Mouse (Mus musculus) stomach, postnatal 0 days (tissue): Measurements from ENCODE around the gene Chchd6. TPM values are rescaled to one million over a fixed set of nuclear protein-coding genes. Genes with fewer than 3 reads are reported as not detected.

ENCODE experiments used
- ATAC-seq: fragments of 200-750 bp; cut with Nextera tagmentation; 2 replicates; pipeline ENCODE4 v1.8.0; 2017; ENCODE audit not compliant: low FRiP score, low TSS enrichment
- DNase-seq: peaks from one replicate; pipeline ENCODE4 v3.0.0-alpha.2; 2016; ENCODE audit warnings: low spot score
- H3K27ac ChIP-seq: fragments of 300-500 bp; sonication (generic); replicated peaks from 2 replicates; pipeline ENCODE4 v1.5.1; 2014; ENCODE audit warnings: mild to moderate bottlenecking, control low read depth
- H3K27me3 ChIP-seq: fragments of 300-500 bp; sonication (generic); 2 replicates; pipeline ENCODE4 v1.6.1; 2014; ENCODE audit warnings: low read length; ENCODE audit not compliant: control insufficient read depth, insufficient read depth
- H3K36me3 ChIP-seq: fragments of 300-500 bp; sonication (generic); 2 replicates; pipeline ENCODE4 v1.6.1; 2014; ENCODE audit warnings: low read length, mixed read lengths; ENCODE audit not compliant: control insufficient read depth, insufficient read depth
- H3K4me1 ChIP-seq: fragments of 300-500 bp; sonication (generic); replicated peaks from 2 replicates; pipeline ENCODE4 v1.6.1; 2014; ENCODE audit warnings: antibody characterized with exemption; ENCODE audit not compliant: control insufficient read depth, insufficient read depth
- H3K4me2 ChIP-seq: fragments of 300-500 bp; sonication (generic); replicated peaks from 2 replicates; pipeline ENCODE4 v1.6.1; 2014; ENCODE audit warnings: low read depth, mild to moderate bottlenecking, control low read depth, moderate library complexity
- H3K4me3 ChIP-seq: fragments of 300-500 bp; sonication (generic); 2 replicates; pipeline ENCODE4 v1.5.1; 2014; ENCODE audit warnings: low read depth, low read length, control low read depth
- H3K9ac ChIP-seq: fragments of 300-500 bp; sonication (generic); 2 replicates; pipeline ENCODE4 v1.6.1; 2014; ENCODE audit warnings: mild to moderate bottlenecking, low read length, control low read depth, mixed read lengths
- H3K9me3 ChIP-seq: fragments of 300-500 bp; sonication (generic); 2 replicates; pipeline ENCODE4 v1.6.1; 2016; ENCODE audit warnings: low read length; ENCODE audit not compliant: control insufficient read depth
- CTCF ChIP-seq: IDR thresholded peaks from 2 replicates; pipeline ENCODE4 v1.5.1; 2016; ENCODE audit warnings: antibody characterized with exemption, low read depth, mild to moderate bottlenecking, moderate library complexity
- EP300 ChIP-seq: optimal IDR thresholded peaks from 2 replicates; pipeline ENCODE3; 2016; ENCODE audit warnings: antibody characterized with exemption
- WGBS: fragments of 180-500 bp; shearing (Covaris S2); extraction: QIAGEN DNeasy Blood & Tissue Kit; methylation state at CpG from one replicate; pipeline ENCODE4 v1.1.7; 2014; 5-methylcytosine and 5-hydroxymethylcytosine counted together
- polyA plus RNA-seq: library from polyadenylated mRNA; unstranded; fragments of >200 nt; fragmentation: Nextera tagmentation; extraction: Ambion mirVana; gene quantifications from 2 replicates; pipeline ENCODE4 v1.2.1, GENCODE M21; 2015

The Chchd6 gene
- polyA plus RNA-seq, 1 experiment from 2014 or later = 22.7 TPM

DNA sequence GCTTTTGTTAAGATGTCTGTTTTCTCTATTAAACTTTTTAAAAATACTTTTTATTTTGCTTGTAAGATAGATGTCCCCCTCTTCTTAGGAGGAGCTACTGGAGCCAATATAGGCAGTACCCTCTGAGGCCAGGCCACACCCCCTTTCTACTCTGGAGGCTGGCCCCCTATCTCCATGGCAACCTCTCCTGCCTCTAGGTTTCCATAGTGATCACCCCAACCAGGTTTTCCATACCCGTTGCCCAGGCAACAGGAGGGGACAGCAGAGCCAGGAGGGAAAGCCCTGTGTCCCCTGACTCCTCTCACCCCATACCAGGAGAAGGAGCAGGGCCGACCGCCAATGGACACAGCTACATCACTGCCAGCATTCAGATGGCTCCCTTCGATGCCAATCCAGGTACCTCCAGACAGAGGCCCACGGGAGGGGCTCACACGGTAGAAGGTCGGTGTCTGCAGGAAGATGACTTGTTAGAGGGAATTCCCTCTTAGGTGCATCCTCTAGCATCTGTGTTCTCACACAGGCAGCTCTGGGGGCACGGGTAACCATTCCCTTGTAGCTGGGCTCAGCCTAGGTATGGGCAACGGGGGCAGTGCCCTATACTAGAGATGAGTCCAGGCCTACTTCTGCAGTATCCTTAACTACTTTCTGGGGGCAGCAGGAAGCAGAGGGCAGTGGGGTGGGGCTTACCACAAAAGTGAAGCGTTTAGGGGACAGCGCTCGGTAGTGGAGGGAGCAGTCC is 261.3 kb downstream of the Chchd6 start:
- no peak overlapping the region for H3K27ac ChIP-seq
- ATAC-seq (no peak), DNase-seq (no peak)
- H3K9me3 ChIP-seq = no peaks in the 10 kb centered on the region
- 80% methylated on average over 12 of the region's 12 CpGs for WGBS
- H3K36me3 ChIP-seq = peaks cover 43% of the 10 kb centered on the region
- H3K27me3 ChIP-seq = no peaks in the 10 kb centered on the region
- TF ChIP-seq CTCF (no peak), EP300 (no peak)
- H3K4me2 ChIP-seq = no peak overlapping the region
- H3K4me1 ChIP-seq = no peaks in the 10 kb centered on the region
- H3K9ac ChIP-seq = no peak overlapping the region
- no peak overlapping the region for H3K4me3 ChIP-seq

Other genes starting within 250 kb of the Chchd6 start
- 10.3 and 11.5 TPM in 2 replicates for gene Plxna1, start 233.0 kb downstream of the Chchd6 start, polyA plus RNA-seq
- gene Txnrd3, start 48.3 kb upstream of the Chchd6 start, polyA plus RNA-seq = 11.5 and 11.7 TPM in 2 replicates
- gene Vmn1r40, start 111.9 kb upstream of the Chchd6 start, polyA plus RNA-seq = not detected in 2 replicates
- gene Vmn1r41, start 145.1 kb upstream of the Chchd6 start, polyA plus RNA-seq = not detected in 2 replicates